ENCODE assay signal across 11 mouse cellular contexts in genomic region chr4:138119740-138120139, GRCm38 (mm10).
DNase-seq lines count a peak whose midpoint lies in the region; ATAC-seq and TF ChIP-seq lines count a peak whose summit lies in the region.
"Had no signal": no experiment of that assay in that cellular context is flagged by ENCODE, and none has a peak within 500 bp of the region (broad histone marks: within the 10 kb centered on the region; RNA-seq: fewer than 3 reads in every experiment).

No protein-coding gene starts in this region.

- intact Hi-C loops in heart, postnatal 10 days (cut with DNase I), result no loop called here

- TF ChIP-seq POLR2A in testis, adult 2 months (IDR thresholded peaks at IDR 0.05; ENCODE audit: control insufficient read depth, low read depth, low read length), result no peak

- TF ChIP-seq CTCF in testis, adult 2 months (IDR thresholded peaks at IDR 0.05; ENCODE audit: control insufficient read depth, insufficient read depth, insufficient replicate concordance, low read depth, low read length), result peak; percentile 13; the same call in 1 of the 2 replicates
- TF ChIP-seq CTCF in stomach, postnatal 0 days (IDR thresholded peaks at IDR 0.05; ENCODE audit: low read depth), result peak; percentile 74

- H3K4me3 ChIP-seq in testis, adult 2 months (ENCODE audit: control insufficient read depth, low read depth, low read length), result no peak overlapping the region
- H3K4me3 ChIP-seq in hindbrain, embryonic 13.5 days, result no peak overlapping the region
- no peak overlapping the region for H3K4me3 ChIP-seq in stomach, postnatal 0 days (ENCODE audit: low read depth, low read length)
- H3K4me3 ChIP-seq: limb, embryonic 15.5 days had no signal

- 0 out of 2 replicates have a peak, but pooled peaks have one; percentile 28 for ATAC-seq in hindbrain, embryonic 13.5 days (ENCODE audit: low FRiP score)
- ATAC-seq in stomach, postnatal 0 days (ENCODE audit: low FRiP score, low TSS enrichment), result no peak

- DNase-seq in heart, postnatal 10 days, result peak; percentile 24 to 35
- DNase-seq in heart, adult 18-20 months, result no peak
- no peak for DNase-seq in testis, postnatal 14 days (ENCODE audit: low spot score)
- DNase-seq in stomach, postnatal 0 days (ENCODE audit: low spot score), result peak; percentile 36
- no peak for DNase-seq in B cell, adult 2 months
- no peak for DNase-seq in urinary bladder, postnatal 14 days (ENCODE audit: low spot score)
- DNase-seq: gastrocnemius, postnatal 36 days; spleen, adult 18-20 months had no signal

- no peak overlapping the region for H3K4me2 ChIP-seq in hindbrain, embryonic 13.5 days
- no peak overlapping the region for H3K4me2 ChIP-seq in stomach, postnatal 0 days (replicated peaks; ENCODE audit: low read depth)
- H3K4me2 ChIP-seq: limb, embryonic 15.5 days had no signal

- no peaks in the 10 kb centered on the region for H3K27me3 ChIP-seq in testis, adult 2 months (ENCODE audit: control insufficient read depth, insufficient read depth, low read length)
- H3K27me3 ChIP-seq in hindbrain, embryonic 13.5 days, result no peaks in the 10 kb centered on the region
- no peaks in the 10 kb centered on the region for H3K27me3 ChIP-seq in stomach, postnatal 0 days (ENCODE audit: control insufficient read depth, insufficient read depth, low read length)
- H3K27me3 ChIP-seq: limb, embryonic 15.5 days had no signal

- 49% methylated on average over 10 of the region's 10 CpGs for WGBS in hindbrain, embryonic 13.5 days
- 63% methylated on average over 10 of the region's 10 CpGs for WGBS in stomach, postnatal 0 days

- no peak overlapping the region for H3K9ac ChIP-seq in hindbrain, embryonic 13.5 days
- H3K9ac ChIP-seq in stomach, postnatal 0 days (ENCODE audit: low read length), result no peak overlapping the region
- H3K9ac ChIP-seq: limb, embryonic 15.5 days had no signal

- H3K36me3 ChIP-seq in testis, adult 2 months (ENCODE audit: control insufficient read depth, insufficient read depth, low read length), result 0 out of 2 replicates have a peak, but pooled peaks cover 1% of the 10 kb centered on the region
- H3K36me3 ChIP-seq in hindbrain, embryonic 13.5 days, result peaks cover 34% of the 10 kb centered on the region
- no peaks in the 10 kb centered on the region for H3K36me3 ChIP-seq in stomach, postnatal 0 days (ENCODE audit: control insufficient read depth, insufficient read depth, low read length)

- H3K9me3 ChIP-seq in hindbrain, embryonic 13.5 days, result no peaks in the 10 kb centered on the region
- H3K9me3 ChIP-seq in stomach, postnatal 0 days (ENCODE audit: control insufficient read depth, low read length), result no peaks in the 10 kb centered on the region
- H3K9me3 ChIP-seq: limb, embryonic 15.5 days had no signal

- TF ChIP-seq EP300 in stomach, postnatal 0 days (optimal IDR thresholded peaks at IDR 0.05), result no peak

- no peaks in the 10 kb centered on the region for H3K4me1 ChIP-seq in testis, adult 2 months (ENCODE audit: control insufficient read depth, insufficient read depth, low read length)
- peaks cover 11% of the 10 kb centered on the region for H3K4me1 ChIP-seq in hindbrain, embryonic 13.5 days (replicated peaks)
- H3K4me1 ChIP-seq in stomach, postnatal 0 days (replicated peaks; ENCODE audit: control insufficient read depth, insufficient read depth), result no peaks in the 10 kb centered on the region
- H3K4me1 ChIP-seq: limb, embryonic 15.5 days had no signal

- H3K27ac ChIP-seq in testis, adult 2 months (ENCODE audit: control insufficient read depth, insufficient read depth, low read depth, low read length), result no peak overlapping the region
- 0 out of 2 replicates have a peak overlapping the region, but pooled peaks have one; percentile 27 for H3K27ac ChIP-seq in hindbrain, embryonic 13.5 days
- H3K27ac ChIP-seq in stomach, postnatal 0 days (replicated peaks), result no peak overlapping the region
- H3K27ac ChIP-seq: limb, embryonic 15.5 days had no signal

Comparison
In these comparisons a context has a peak if more than half of its experiments do, and no peak if none do; other contexts are left out.
1. DNase-seq: peak in heart, postnatal 10 days (2 of 2) and stomach, postnatal 0 days (single experiment); none in heart, adult 18-20 months (0 of 2), testis, postnatal 14 days (single experiment), B cell, adult 2 months (0 of 2) and urinary bladder, postnatal 14 days (single experiment).